ENCODE assay signal across 7 mouse cellular contexts in genomic region chr2:128312659-128313581, GRCm38 (mm10).
DNase-seq lines count a peak whose midpoint lies in the region; ATAC-seq and TF ChIP-seq lines count a peak whose summit lies in the region.

No protein-coding gene starts in this region.

- DNase-seq in ZHBTc4 (ENCODE audit: low read depth, low spot score) = peak; percentile 35
- DNase-seq in liver, embryonic 14.5 days (ENCODE audit: low read depth in 3 of 3, low spot score in 3 of 3) = no peak
- DNase-seq in spleen, postnatal 36 days (ENCODE audit: low spot score in 2 of 2) = no peak
- no peak for DNase-seq in kidney, adult 9 months
- DNase-seq in thymus, postnatal 14 days = no peak

- no peaks in the 10 kb centered on the region for H3K36me3 ChIP-seq in ES-Bruce4 (ENCODE audit: control insufficient read depth, insufficient read depth, low read length, poor library complexity, severe bottlenecking)
- H3K36me3 ChIP-seq in heart, embryonic 13.5 days = no peaks in the 10 kb centered on the region
- no peaks in the 10 kb centered on the region for H3K36me3 ChIP-seq in liver, embryonic 14.5 days (replicated peaks; ENCODE audit: control insufficient read depth, insufficient read depth, low read depth)

- peak overlapping the region; percentile 42; the same call in 1 of the 2 replicates for H3K9ac ChIP-seq in ES-Bruce4 (ENCODE audit: low read depth, poor library complexity, severe bottlenecking)
- H3K9ac ChIP-seq in heart, embryonic 13.5 days = peak overlapping the region; percentile 70
- H3K9ac ChIP-seq in liver, embryonic 14.5 days (replicated peaks) = no peak overlapping the region

- H3K9me3 ChIP-seq in ES-Bruce4 (replicated peaks; ENCODE audit: control insufficient read depth, insufficient read depth, low read length, poor library complexity, severe bottlenecking) = no peaks in the 10 kb centered on the region
- H3K9me3 ChIP-seq in heart, embryonic 13.5 days = no peaks in the 10 kb centered on the region
- no peaks in the 10 kb centered on the region for H3K9me3 ChIP-seq in liver, embryonic 14.5 days (ENCODE audit: control insufficient read depth, low read length)

- ATAC-seq in heart, embryonic 13.5 days (ENCODE audit: extremely low read depth, insufficient number of reproducible peaks, low FRiP score, low TSS enrichment) = peak; percentile 77; the same call in 1 of the 2 replicates
- no peak for ATAC-seq in liver, embryonic 14.5 days (ENCODE audit: insufficient read depth)

- peak overlapping the region; percentile 3; the same call in 1 of the 2 replicates for H3K27ac ChIP-seq in ES-Bruce4 (ENCODE audit: insufficient read depth, low read length)
- peak overlapping the region; percentile 87 for H3K27ac ChIP-seq in heart, embryonic 13.5 days (replicated peaks)
- H3K27ac ChIP-seq in liver, embryonic 14.5 days = no peak overlapping the region

- 56% methylated on average over 12 of the region's 12 CpGs for whole genome bisulfite sequencing in heart, embryonic 13.5 days
- WGBS in liver, embryonic 14.5 days (ENCODE audit: insufficient replicate concordance) = 49% methylated on average over 12 of the region's 12 CpGs

- peak overlapping the region; percentile 68 for H3K4me2 ChIP-seq in heart, embryonic 13.5 days
- H3K4me2 ChIP-seq in liver, embryonic 14.5 days (ENCODE audit: low read depth) = peak overlapping the region; percentile 53

- TF ChIP-seq CTCF in ES-Bruce4 (IDR thresholded peaks at IDR 0.05; ENCODE audit: low read depth, low read length) = no peak
- TF ChIP-seq CTCF in liver, embryonic 14.5 days (IDR thresholded peaks at IDR 0.05; ENCODE audit: low read depth) = no peak

- no peak for TF ChIP-seq EP300 in ES-Bruce4 (IDR thresholded peaks at IDR 0.05; ENCODE audit: insufficient read depth, low read depth, low read length)
- no peak for TF ChIP-seq EP300 in liver, embryonic 14.5 days (IDR thresholded peaks at IDR 0.05; ENCODE audit: low read depth)

- TF ChIP-seq POLR2A in ES-Bruce4 (IDR thresholded peaks at IDR 0.05; ENCODE audit: insufficient read depth, low read length) = no peak

- no peak overlapping the region for H3K4me3 ChIP-seq in ES-Bruce4 (ENCODE audit: low read depth, low read length)
- peak overlapping the region; percentile 38 for H3K4me3 ChIP-seq in heart, embryonic 13.5 days
- H3K4me3 ChIP-seq in liver, embryonic 14.5 days (ENCODE audit: insufficient read depth in 1 of 2, low read depth in 2 of 2, low read length in 2 of 2) = no peak overlapping the region

- H3K27me3 ChIP-seq in ES-Bruce4 (ENCODE audit: control insufficient read depth, insufficient read depth, low read length, poor library complexity, severe bottlenecking) = no peaks in the 10 kb centered on the region
- no peaks in the 10 kb centered on the region for H3K27me3 ChIP-seq in heart, embryonic 13.5 days (replicated peaks)
- no peaks in the 10 kb centered on the region for H3K27me3 ChIP-seq in liver, embryonic 14.5 days (ENCODE audit: control insufficient read depth, insufficient read depth, low read length)

- peaks cover 2% of the 10 kb centered on the region for H3K4me1 ChIP-seq in ES-Bruce4 (ENCODE audit: control insufficient read depth, insufficient read depth, low read length)
- peaks cover 49% of the 10 kb centered on the region for H3K4me1 ChIP-seq in heart, embryonic 13.5 days
- peaks cover 0 to 3% of the 10 kb centered on the region in 2 experiments; a peak in 1 of 4 replicates for H3K4me1 ChIP-seq in liver, embryonic 14.5 days (replicated peaks; ENCODE audit: control insufficient read depth in 2 of 2, insufficient read depth in 2 of 2, low read length in 1 of 2)
